Mouse (Mus musculus) small intestine, adult 2 months (tissue): ENCODE measurements around the gene AC170998.1.
"Not testable (repeated sequence)": the region's sequence is repeated elsewhere in the genome, so short reads cannot be mapped to it uniquely, and the experiment has no call there.

Source experiments
- CTCF ChIP-seq: fragments of 200-500 bp; IDR thresholded peaks from 2 replicates; pipeline ENCODE4 v1.5.1; 2012; ENCODE audit warnings: low read depth, mild to moderate bottlenecking, control low read depth, inconsistent platforms, low read length, moderate library complexity, mixed read lengths; ENCODE audit not compliant: insufficient replicate concordance, insufficient read length; ENCODE audit errors: extremely low read depth
- POLR2A ChIP-seq: fragments of 200-500 bp; IDR thresholded peaks from 2 replicates; pipeline ENCODE4 v1.6.1; 2012; ENCODE audit warnings: low read depth, mild to moderate bottlenecking, control low read depth, inconsistent platforms, low read length, moderate library complexity

DNA sequence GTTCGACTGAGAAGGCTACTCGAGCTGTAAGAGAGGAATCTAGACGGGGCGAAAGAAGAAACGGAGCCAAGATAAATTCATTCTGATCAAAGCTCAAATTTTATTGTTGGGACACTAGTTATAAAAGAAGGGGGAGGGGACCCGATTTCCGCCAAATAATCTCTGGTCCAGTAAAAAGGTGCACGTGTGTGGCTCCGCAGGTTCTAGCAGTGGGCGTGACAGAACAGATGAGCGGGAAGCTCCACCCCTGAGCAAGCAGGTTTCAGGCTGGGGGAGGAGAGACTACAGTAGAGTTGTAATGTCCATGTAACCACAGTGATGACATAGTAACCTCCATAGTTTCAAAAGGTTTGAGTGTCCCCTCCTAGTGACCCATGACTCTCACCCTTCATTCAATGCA lies 1.6 kb downstream of the AC170998.1 start:
- not testable (repeated sequence) for TF ChIP-seq CTCF, POLR2A
